Mouse (Mus musculus) liver, embryonic 15.5 days (tissue): Measurements from ENCODE around the gene Tshr. TPM values are rescaled to one million over a fixed set of nuclear protein-coding genes. Genes with fewer than 3 reads are reported as not detected.

Experiments
- ATAC-seq: fragments of 200-750 bp; cut with Nextera tagmentation; 2 replicates; pipeline ENCODE4 v1.8.0; 2017; ENCODE audit warnings: moderate number of reproducible peaks, mild to moderate bottlenecking, moderate library complexity; ENCODE audit not compliant: insufficient read depth
- H3K27ac ChIP-seq: fragments of 300-500 bp; sonication (generic); replicated peaks from 2 replicates; pipeline ENCODE4 v1.5.1; 2015; ENCODE audit warnings: mild to moderate bottlenecking, inconsistent platforms
- H3K27me3 ChIP-seq: fragments of 300-500 bp; sonication (generic); 2 replicates; pipeline ENCODE4 v1.6.1; 2015; ENCODE audit warnings: mild to moderate bottlenecking, inconsistent platforms
- H3K36me3 ChIP-seq: fragments of 300-500 bp; sonication (generic); replicated peaks from 2 replicates; pipeline ENCODE4 v1.6.1; 2015; ENCODE audit warnings: moderate library complexity, mild to moderate bottlenecking, inconsistent platforms
- H3K4me1 ChIP-seq: fragments of 300-500 bp; sonication (generic); replicated peaks from 2 replicates; pipeline ENCODE4 v1.6.1; 2015; ENCODE audit warnings: inconsistent platforms
- H3K4me2 ChIP-seq: fragments of 300-500 bp; sonication (generic); 2 replicates; pipeline ENCODE4 v1.6.1; 2015; ENCODE audit warnings: moderate library complexity, mild to moderate bottlenecking, inconsistent platforms
- H3K4me3 ChIP-seq: fragments of 300-500 bp; sonication (generic); replicated peaks from 2 replicates; pipeline ENCODE4 v1.5.1; 2015; ENCODE audit warnings: mild to moderate bottlenecking, inconsistent platforms
- H3K9ac ChIP-seq: fragments of 300-500 bp; sonication (generic); 2 replicates; pipeline ENCODE4 v1.6.1; 2015; ENCODE audit warnings: moderate library complexity, mild to moderate bottlenecking, inconsistent platforms
- H3K9me3 ChIP-seq: fragments of 300-500 bp; sonication (generic); replicated peaks from 2 replicates; pipeline ENCODE4 v1.6.1; 2016; ENCODE audit warnings: inconsistent platforms
- WGBS: fragments of 180-500 bp; shearing (Covaris S2); methylation state at CpG from one replicate; pipeline ENCODE4 v1.1.7; 2015; ENCODE audit warnings: mixed read lengths; ENCODE audit not compliant: insufficient replicate concordance; 5-methylcytosine and 5-hydroxymethylcytosine counted together
- polyA plus RNA-seq: library from polyadenylated mRNA; unstranded; fragments of >200 nt; fragmentation: Nextera tagmentation; extraction: Ambion mirVana; gene quantifications from 2 replicates; pipeline ENCODE4 v1.2.1, GENCODE M21; 2015

Gene Tshr
- polyA plus RNA-seq, 1 experiment from 2014 or later, result 0.07 TPM

DNA sequence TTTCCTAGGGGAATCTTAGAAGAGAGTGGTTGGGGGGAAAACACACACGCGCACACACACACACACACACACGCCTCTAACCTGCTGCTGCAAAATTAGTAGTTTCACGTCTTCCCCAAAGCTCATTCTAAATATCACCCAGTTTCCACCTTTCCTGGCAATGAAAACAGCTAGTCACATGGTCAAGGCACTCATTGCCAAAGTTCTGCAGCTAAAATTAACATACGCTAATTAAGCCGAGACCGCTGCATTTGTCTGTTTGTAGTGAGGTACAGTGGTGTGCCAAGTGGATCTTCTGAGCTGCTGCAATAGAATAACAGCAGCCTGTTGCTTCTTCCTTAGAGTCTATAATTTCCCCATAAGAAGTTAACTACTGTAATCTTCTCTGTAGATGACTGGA is 32.5 kb downstream of the Tshr start:
- H3K4me2 ChIP-seq, result no peak overlapping the region
- ATAC-seq, result no peak
- no peaks in the 10 kb centered on the region for H3K4me1 ChIP-seq
- no peak overlapping the region for H3K27ac ChIP-seq
- H3K36me3 ChIP-seq, result no peaks in the 10 kb centered on the region
- no peak overlapping the region for H3K4me3 ChIP-seq
- H3K9ac ChIP-seq, result no peak overlapping the region
- H3K9me3 ChIP-seq, result no peaks in the 10 kb centered on the region
- WGBS, result 76% methylated on average over 7 of the region's 7 CpGs
- H3K27me3 ChIP-seq, result no peaks in the 10 kb centered on the region

DNA sequence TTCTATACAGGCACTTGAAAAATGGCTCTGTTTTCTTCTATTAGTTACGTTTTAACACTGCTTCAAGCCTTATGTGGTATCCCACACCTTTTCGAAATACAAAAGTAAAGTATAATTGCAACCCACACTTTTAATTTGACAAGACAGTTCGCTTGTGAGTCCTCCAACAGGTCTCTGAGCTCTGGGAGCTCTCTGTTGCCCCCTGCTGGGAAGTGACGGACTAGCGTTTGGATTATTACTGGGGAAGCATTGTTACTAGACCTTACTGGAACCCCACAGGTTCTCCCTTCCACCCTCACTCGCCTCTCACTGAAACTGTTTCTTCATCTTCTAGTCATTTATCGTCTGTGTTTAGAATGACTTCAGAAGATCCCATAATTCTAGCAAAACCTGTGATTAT is 34.4 kb downstream of the Tshr start:
- WGBS, result 26% methylated on average over 7 of the region's 7 CpGs
- Histone ChIP-seq H3K27me3 (no peaks in the 10 kb centered on the region), H3K4me2 (no peak overlapping the region), H3K9ac (no peak overlapping the region), H3K27ac (no peak overlapping the region), H3K9me3 (no peaks in the 10 kb centered on the region), H3K4me3 (no peak overlapping the region), H3K4me1 (no peaks in the 10 kb centered on the region), H3K36me3 (no peaks in the 10 kb centered on the region)
- no peak for ATAC-seq

DNA sequence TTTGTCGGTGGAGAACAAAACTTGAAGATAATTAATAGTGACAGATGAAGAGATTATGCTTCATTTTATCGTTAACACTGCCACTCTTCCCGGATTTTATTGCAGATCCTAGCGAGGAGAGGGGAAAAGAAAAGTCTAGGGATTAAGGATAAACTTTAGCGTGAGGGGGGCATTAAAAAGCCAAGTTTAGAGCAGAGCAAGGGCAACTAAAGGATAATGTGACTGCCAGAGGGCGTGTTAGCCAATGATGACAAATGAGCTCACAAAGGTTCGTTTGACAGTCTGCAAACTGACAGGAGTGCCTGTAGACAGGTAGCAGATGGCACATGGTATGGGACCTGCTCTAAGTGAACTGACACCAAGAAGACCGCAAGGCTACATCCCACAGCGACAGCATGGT is 36.9 kb downstream of the Tshr start:
- ATAC-seq, result no peak
- no peak overlapping the region for H3K9ac ChIP-seq
- no peaks in the 10 kb centered on the region for H3K9me3 ChIP-seq
- no peaks in the 10 kb centered on the region for H3K4me1 ChIP-seq
- no peaks in the 10 kb centered on the region for H3K27me3 ChIP-seq
- H3K4me2 ChIP-seq, result no peak overlapping the region
- no peak overlapping the region for H3K27ac ChIP-seq
- H3K36me3 ChIP-seq, result no peaks in the 10 kb centered on the region
- WGBS, result 52% methylated on average over 9 of the region's 9 CpGs
- no peak overlapping the region for H3K4me3 ChIP-seq

DNA sequence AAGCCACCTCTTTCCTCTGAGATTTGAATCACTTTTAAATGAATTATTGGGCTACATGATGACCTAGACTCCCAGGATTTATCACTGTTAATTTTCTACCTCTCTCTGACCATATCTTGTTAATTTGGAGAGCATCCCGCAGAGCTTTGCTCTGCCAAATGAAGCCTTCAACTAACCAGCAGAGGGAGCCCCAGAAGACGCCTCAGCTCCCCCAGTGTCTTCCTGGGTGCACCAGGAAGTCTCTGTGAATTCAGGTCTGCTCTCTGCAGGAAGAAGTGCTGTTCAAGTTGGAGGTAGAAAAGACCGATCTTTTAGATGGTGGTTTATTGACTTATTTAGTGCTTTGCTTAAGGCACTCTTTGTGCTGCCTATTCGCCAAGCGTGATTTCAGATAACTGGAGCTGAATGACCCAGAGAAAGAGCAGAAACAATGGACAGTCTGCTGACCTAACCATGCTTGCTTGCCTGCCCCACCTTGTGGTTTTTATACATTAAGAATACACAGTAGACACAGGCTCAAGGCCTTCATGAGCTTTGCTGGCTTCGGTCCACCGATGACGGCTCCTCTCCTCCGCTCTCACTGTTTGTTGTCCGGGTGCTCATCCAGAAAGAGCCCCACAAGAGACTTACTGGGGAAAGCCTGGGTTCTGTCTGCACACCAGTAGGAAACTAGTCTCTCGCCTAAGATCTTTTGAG is 38.9 kb downstream of the Tshr start:
- Histone ChIP-seq H3K27ac (no peak overlapping the region), H3K4me2 (no peak overlapping the region), H3K9me3 (no peaks in the 10 kb centered on the region), H3K4me3 (no peak overlapping the region), H3K27me3 (no peaks in the 10 kb centered on the region), H3K4me1 (no peaks in the 10 kb centered on the region), H3K9ac (no peak overlapping the region), H3K36me3 (no peaks in the 10 kb centered on the region)
- no peak for ATAC-seq
- 62% methylated on average over 11 of the region's 11 CpGs for WGBS

DNA sequence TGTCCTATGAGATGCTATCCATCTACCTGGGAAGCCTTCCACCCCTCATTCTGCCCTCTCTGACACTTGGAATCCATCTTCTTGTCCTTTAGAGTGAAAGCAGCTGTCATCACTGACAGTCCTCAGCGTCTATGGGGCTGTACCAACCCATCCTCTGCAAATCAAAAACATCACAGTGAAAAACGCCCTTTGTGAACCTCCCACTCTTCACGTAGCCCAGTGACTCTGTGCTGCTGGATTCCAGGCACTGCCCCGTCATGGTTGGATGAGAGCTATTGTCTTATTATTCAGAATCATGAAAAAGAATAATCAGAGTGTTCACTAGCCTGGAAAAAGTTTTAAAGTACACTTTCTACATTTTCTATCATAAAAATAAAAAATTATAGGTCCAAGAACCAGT is 42.1 kb downstream of the Tshr start:
- no peaks in the 10 kb centered on the region for H3K4me1 ChIP-seq

DNA sequence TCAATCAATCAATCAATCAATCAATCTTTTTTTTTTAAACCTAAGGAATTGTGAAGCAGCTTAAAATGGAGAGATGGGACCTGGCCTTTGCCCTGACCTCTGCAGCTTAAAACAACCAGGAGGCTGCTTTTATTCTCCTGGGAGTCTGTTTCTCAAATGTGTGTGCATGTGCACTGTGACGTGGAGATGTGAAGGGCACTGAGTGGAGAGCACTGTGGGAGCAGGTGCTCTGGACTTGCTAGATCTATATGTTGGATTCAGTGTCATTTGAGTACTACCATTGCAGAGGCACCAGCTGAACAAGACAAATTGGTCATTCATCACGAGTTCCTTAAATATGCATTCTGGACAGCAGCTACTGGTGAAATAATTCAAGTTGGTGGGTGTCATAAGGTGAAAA is 42.8 kb downstream of the Tshr start:
- no peak overlapping the region for H3K27ac ChIP-seq
- H3K9me3 ChIP-seq, result no peaks in the 10 kb centered on the region
- ATAC-seq, result no peak
- H3K4me3 ChIP-seq, result no peak overlapping the region
- H3K9ac ChIP-seq, result no peak overlapping the region
- no peak overlapping the region for H3K4me2 ChIP-seq
- H3K4me1 ChIP-seq, result no peaks in the 10 kb centered on the region
- 49% methylated on average over 2 of the region's 2 CpGs for WGBS
- H3K36me3 ChIP-seq, result no peaks in the 10 kb centered on the region
- no peaks in the 10 kb centered on the region for H3K27me3 ChIP-seq

More for the DNA sequence above, 42.1 kb downstream of the Tshr start:
- no peaks in the 10 kb centered on the region for H3K9me3 ChIP-seq
- H3K27me3 ChIP-seq, result no peaks in the 10 kb centered on the region
- H3K4me3 ChIP-seq, result no peak overlapping the region
- no peak overlapping the region for H3K4me2 ChIP-seq
- no peak overlapping the region for H3K27ac ChIP-seq
- no peak for ATAC-seq
- H3K9ac ChIP-seq, result no peak overlapping the region
- WGBS, result 51% methylated on average over 4 of the region's 4 CpGs
- no peaks in the 10 kb centered on the region for H3K36me3 ChIP-seq

DNA sequence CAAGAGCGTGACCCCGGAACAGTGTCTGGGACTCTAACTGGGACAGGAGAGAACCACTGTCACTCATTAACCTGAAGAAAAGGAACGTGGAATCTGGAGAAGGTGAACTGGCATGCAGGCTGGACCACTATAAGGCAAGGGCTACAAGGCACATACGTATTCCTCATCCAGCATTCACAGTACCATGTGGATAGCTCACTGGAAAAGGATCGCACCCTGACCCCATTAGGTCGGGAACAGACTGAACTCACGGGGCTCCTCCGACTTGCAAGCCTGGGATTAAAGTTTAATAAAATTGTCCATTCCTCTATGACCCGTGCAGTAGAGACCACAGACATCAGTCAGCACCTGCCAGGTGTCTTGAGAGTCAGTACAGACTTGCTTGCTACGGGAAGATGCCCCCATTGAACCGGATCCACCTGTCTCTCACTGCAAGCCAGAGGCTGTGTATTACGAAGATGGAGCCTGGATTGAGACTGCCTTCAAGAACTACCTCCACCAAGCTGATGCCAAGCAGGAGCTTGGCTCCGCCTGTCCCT is 97.9 kb downstream of the Tshr start:
- H3K36me3 ChIP-seq, result no peaks in the 10 kb centered on the region
- WGBS, result 71% methylated on average over 13 of the region's 13 CpGs

DNA sequence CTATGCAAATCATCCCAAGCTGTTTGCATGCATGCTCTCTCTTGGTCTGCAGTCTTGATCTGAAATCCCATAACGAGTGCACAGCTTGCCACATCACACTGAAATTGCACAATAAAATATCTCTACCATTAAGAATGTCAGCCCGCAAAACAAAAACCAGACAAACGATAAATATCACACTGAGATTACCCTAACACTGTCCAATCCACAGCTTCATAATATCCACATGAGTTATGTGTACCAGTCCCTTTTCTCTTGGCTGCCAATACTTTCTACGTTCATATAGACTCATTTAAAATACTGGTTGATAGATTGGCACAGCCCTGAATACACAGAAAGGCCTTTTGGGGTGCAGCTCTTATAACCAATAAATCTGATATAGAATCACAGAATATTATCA is 102.0 kb downstream of the Tshr start:
- Histone ChIP-seq H3K27me3 (no peaks in the 10 kb centered on the region), H3K36me3 (no peaks in the 10 kb centered on the region), H3K4me2 (no peak overlapping the region), H3K9me3 (no peaks in the 10 kb centered on the region), H3K27ac (no peak overlapping the region), H3K4me1 (no peaks in the 10 kb centered on the region), H3K9ac (no peak overlapping the region), H3K4me3 (no peak overlapping the region)
- ATAC-seq, result no peak
- 68% methylated on average over 4 of the region's 4 CpGs for WGBS

More for the DNA sequence above, 97.9 kb downstream of the Tshr start:
- no peaks in the 10 kb centered on the region for H3K27me3 ChIP-seq
- no peaks in the 10 kb centered on the region for H3K4me1 ChIP-seq
- H3K4me2 ChIP-seq, result no peak overlapping the region
- no peak for ATAC-seq
- no peak overlapping the region for H3K27ac ChIP-seq
- H3K9ac ChIP-seq, result no peak overlapping the region
- H3K4me3 ChIP-seq, result no peak overlapping the region
- no peaks in the 10 kb centered on the region for H3K9me3 ChIP-seq

DNA sequence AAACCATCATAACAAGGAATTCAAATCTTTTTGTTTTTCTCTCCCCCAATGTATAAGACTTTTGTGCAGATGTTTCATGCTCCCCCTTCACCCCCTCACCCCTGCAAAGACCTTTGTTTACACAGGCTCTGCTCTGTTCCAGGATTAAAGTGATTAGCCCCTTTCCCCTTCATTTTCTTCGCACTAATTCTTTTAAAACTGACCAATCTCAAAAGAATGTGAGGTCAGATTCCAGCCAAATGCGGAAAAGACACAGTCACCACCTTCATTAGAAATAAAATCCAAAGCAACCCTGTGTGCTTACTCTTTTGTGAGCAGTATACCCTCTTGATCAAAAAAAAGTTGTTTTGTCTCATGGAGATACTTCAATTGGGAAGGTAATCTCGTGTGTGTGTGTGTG is 104.0 kb downstream of the Tshr start:
- Histone ChIP-seq H3K27ac (no peak overlapping the region), H3K4me2 (no peak overlapping the region), H3K36me3 (no peaks in the 10 kb centered on the region), H3K4me3 (no peak overlapping the region), H3K27me3 (no peaks in the 10 kb centered on the region), H3K4me1 (no peaks in the 10 kb centered on the region), H3K9ac (no peak overlapping the region), H3K9me3 (no peaks in the 10 kb centered on the region)
- WGBS, result 26% methylated on average over 3 of the region's 3 CpGs
- ATAC-seq, result no peak

DNA sequence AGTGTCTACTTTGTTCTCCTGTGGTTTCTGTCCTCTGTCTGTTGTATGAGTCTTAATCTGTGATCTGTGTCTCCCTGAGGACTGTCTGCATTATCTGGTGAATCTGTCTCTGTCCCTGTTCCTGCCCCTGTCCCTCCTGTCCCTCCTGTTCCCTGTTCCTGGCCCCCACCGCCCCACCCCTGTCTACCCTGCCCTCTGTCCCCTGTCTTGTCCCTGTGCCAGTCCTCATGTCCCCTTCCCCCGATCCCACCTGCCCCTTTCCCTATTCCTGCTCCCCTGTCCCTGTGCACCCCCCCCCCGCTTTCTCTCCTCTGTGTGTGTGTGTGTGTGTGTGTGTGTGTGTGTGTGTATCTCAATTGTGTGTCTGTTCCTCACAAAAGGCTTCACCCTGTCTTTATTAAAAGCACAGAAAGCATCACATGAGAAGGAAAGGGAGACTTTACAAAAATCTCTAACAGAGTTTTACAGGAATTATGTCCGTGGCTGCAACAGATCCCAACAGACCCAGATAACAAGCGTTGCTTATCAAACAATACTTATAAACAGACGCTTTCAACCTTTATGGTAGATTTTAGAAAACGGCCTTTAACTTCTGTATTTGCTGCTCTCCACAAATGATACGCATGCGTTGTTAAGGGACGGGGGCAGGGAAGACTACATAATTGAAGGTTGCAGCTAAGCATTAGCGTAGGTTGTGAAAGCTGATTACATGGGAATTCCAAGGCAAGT is 111.3 kb downstream of the Tshr start:
- no peak overlapping the region for H3K4me3 ChIP-seq
- no peak overlapping the region for H3K4me2 ChIP-seq
- H3K27ac ChIP-seq, result no peak overlapping the region
- H3K9me3 ChIP-seq, result no peaks in the 10 kb centered on the region
- no peaks in the 10 kb centered on the region for H3K4me1 ChIP-seq
- ATAC-seq, result no peak
- 52% methylated on average over 11 of the region's 11 CpGs for WGBS
- H3K36me3 ChIP-seq, result no peaks in the 10 kb centered on the region
- no peaks in the 10 kb centered on the region for H3K27me3 ChIP-seq
- H3K9ac ChIP-seq, result no peak overlapping the region

DNA sequence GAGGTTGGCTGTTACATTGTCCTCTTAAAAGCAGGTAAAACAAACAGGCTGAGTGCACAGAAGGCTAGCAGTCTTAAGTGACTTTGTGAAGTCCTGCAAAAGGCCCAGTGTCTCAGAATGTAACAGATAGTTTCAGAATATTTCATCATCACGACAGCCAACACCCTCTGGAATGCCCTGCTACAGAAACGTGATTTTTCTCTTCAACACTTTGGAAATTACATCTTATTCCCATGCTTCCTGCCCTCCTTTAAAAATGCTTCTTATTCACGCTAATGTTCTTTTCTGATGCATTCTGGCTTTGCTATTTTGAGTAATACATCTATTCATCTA is 111.8 kb downstream of the Tshr start:
- Histone ChIP-seq H3K36me3 (no peaks in the 10 kb centered on the region), H3K4me1 (no peaks in the 10 kb centered on the region), H3K9ac (no peak overlapping the region), H3K9me3 (no peaks in the 10 kb centered on the region), H3K4me3 (no peak overlapping the region), H3K27me3 (no peaks in the 10 kb centered on the region), H3K4me2 (no peak overlapping the region), H3K27ac (no peak overlapping the region)
- no peak for ATAC-seq
- WGBS, result 39% methylated on average over 3 of the region's 3 CpGs
